Mouse (Mus musculus): ENCODE results near the gene Cdk8. TPM values are rescaled to one million over a fixed set of nuclear protein-coding genes. Genes with fewer than 3 reads are reported as not detected.

Cdk8 gene
- polyA plus RNA-seq, 1 experiment from 2014 or later = 44.3 TPM

GRCm38 (mm10) chr5:146200580-146200979 is 30.4 kb upstream of the Cdk8 start:
- in situ Hi-C loops (cut with MboI; ENCODE audit: low pct_unique_long_range_greater_than_20kb) = no loop called here
- POLR2A ChIA-PET = no interaction called here
- no peaks in the 10 kb centered on the region for H3K27me3 ChIP-seq
- ATAC-seq (no peak), DNase-seq (ENCODE audit: low read depth, low spot score) (no peak)
- CTCF ChIA-PET = no interaction called here
- TF ChIP-seq CTCF (IDR thresholded peaks at IDR 0.05) = peak; percentile 46

GRCm38 (mm10) chr5:146203921-146204320 is 27.1 kb upstream of the Cdk8 start:
- no peak for ATAC-seq
- in situ Hi-C loops (cut with MboI; ENCODE audit: low pct_unique_long_range_greater_than_20kb) = no loop called here
- CTCF ChIA-PET = interaction anchor here (1.0 kb wide), 1 partner anchor 127 kb away, joined by 3 read pairs; no protein-coding TSS in a partner anchor

GRCm38 (mm10) chr5:146205537-146205936 is 25.5 kb upstream of the Cdk8 start:
- ATAC-seq (peak; percentile 77), DNase-seq (ENCODE audit: low read depth, low spot score) (peak; percentile 31)
- ChIA-PET CTCF (interaction anchor here (0.9 to 2.0 kb wide), 4 partner anchors 8 to 22 kb away, joined by 3 to 6 read pairs (median 4); no protein-coding TSS in a partner anchor), POLR2A (interaction anchor here (1.5 kb wide), 1 partner anchor 10 kb away, joined by 3 read pairs; no protein-coding TSS in a partner anchor)
- H3K27me3 ChIP-seq = no peaks in the 10 kb centered on the region
- no peak for TF ChIP-seq CTCF (IDR thresholded peaks at IDR 0.05)
- in situ Hi-C loops (cut with MboI; ENCODE audit: low pct_unique_long_range_greater_than_20kb) = no loop called here

More at GRCm38 (mm10) chr5:146203921-146204320, 27.1 kb upstream of the Cdk8 start:
- no peaks in the 10 kb centered on the region for H3K27me3 ChIP-seq
- DNase-seq (ENCODE audit: low read depth, low spot score) = no peak
- no peak for TF ChIP-seq CTCF (IDR thresholded peaks at IDR 0.05)
- POLR2A ChIA-PET = interaction anchor here (0.5 kb wide), 1 partner anchor 690 kb away, joined by 3 read pairs; no protein-coding TSS in a partner anchor

GRCm38 (mm10) chr5:146220501-146220878 is 10.5 kb upstream of the Cdk8 start:
- peak; percentile 45 for ATAC-seq
- in situ Hi-C loops (cut with MboI; ENCODE audit: low pct_unique_long_range_greater_than_20kb) = no loop called here
- POLR2A ChIA-PET = interaction anchor here (0.7 to 2.4 kb wide), 6 partner anchors 10 to 103 kb away, joined by 3 to 10 read pairs (median 4); partner anchors contain the start of gene Cdk8
- no peak for TF ChIP-seq CTCF (IDR thresholded peaks at IDR 0.05)
- no peaks in the 10 kb centered on the region for H3K27me3 ChIP-seq
- no peak for DNase-seq (ENCODE audit: low read depth, low spot score)
- CTCF ChIA-PET = interaction anchor here (0.8 to 1.5 kb wide), 6 partner anchors 14 to 100 kb away, joined by 3 to 6 read pairs (median 3); no protein-coding TSS in a partner anchor

- CTCF ChIA-PET = interaction anchor here (0.8 to 2.1 kb wide), 8 partner anchors 15 to 100 kb away, joined by 3 to 6 read pairs (median 4); no protein-coding TSS in a partner anchor
- in situ Hi-C loops (cut with MboI; ENCODE audit: low pct_unique_long_range_greater_than_20kb) = no loop called here
- H3K27me3 ChIP-seq = no peaks in the 10 kb centered on the region
- no peak for TF ChIP-seq CTCF (IDR thresholded peaks at IDR 0.05)
- DNase-seq (ENCODE audit: low read depth, low spot score) = peak; percentile 86
- POLR2A ChIA-PET = interaction anchor here (0.7 to 2.4 kb wide), 6 partner anchors 10 to 102 kb away, joined by 3 to 10 read pairs (median 4); partner anchors contain the start of gene Cdk8
- ATAC-seq = peak; percentile 98
Observed at GRCm38 (mm10) chr5:146220879-146221714, 9.9 kb upstream of the Cdk8 start, which contains the start of gene Rnf6. Gene Rnf6 (minus strand): TSS chr5:146221555.

GRCm38 (mm10) chr5:146221722-146222121 is 9.3 kb upstream of the Cdk8 start:
- DNase-seq (ENCODE audit: low read depth, low spot score) (no peak), ATAC-seq (no peak)
- in situ Hi-C loops (cut with MboI; ENCODE audit: low pct_unique_long_range_greater_than_20kb) = no loop called here
- CTCF ChIA-PET = interaction anchor here (1.1 to 2.1 kb wide), 6 partner anchors 11 to 99 kb away, joined by 3 to 6 read pairs (median 4); no protein-coding TSS in a partner anchor
- no peaks in the 10 kb centered on the region for H3K27me3 ChIP-seq
- no peak for TF ChIP-seq CTCF (IDR thresholded peaks at IDR 0.05)
- POLR2A ChIA-PET = interaction anchor here (1.2 to 2.4 kb wide), 4 partner anchors 9 to 102 kb away, joined by 3 to 10 read pairs (median 6); partner anchors contain the start of gene Cdk8

- H3K27me3 ChIP-seq = no peaks in the 10 kb centered on the region
- no peak for ATAC-seq
- DNase-seq (ENCODE audit: low read depth, low spot score) = no peak
- no peak for TF ChIP-seq CTCF (IDR thresholded peaks at IDR 0.05)
- ChIA-PET CTCF (no interaction called here), POLR2A (interaction anchor here (0.5 kb wide), 1 partner anchor 199 kb away, joined by 3 read pairs; no protein-coding TSS in a partner anchor)
- in situ Hi-C loops (cut with MboI; ENCODE audit: low pct_unique_long_range_greater_than_20kb) = no loop called here
Observed at GRCm38 (mm10) chr5:146223786-146224185, 7.2 kb upstream of the Cdk8 start.

- no peaks in the 10 kb centered on the region for H3K27me3 ChIP-seq
- in situ Hi-C loops (cut with MboI; ENCODE audit: low pct_unique_long_range_greater_than_20kb) = no loop called here
- ChIA-PET POLR2A (interaction anchor here (1.1 kb wide), 1 partner anchor 9 kb away, joined by 3 read pairs; no protein-coding TSS in a partner anchor), CTCF (interaction anchor here (0.7 to 1.1 kb wide), 2 partner anchors 24 to 36 kb away, joined by 3 read pairs; no protein-coding TSS in a partner anchor)
- ATAC-seq (no peak), DNase-seq (ENCODE audit: low read depth, low spot score) (no peak)
- no peak for TF ChIP-seq CTCF (IDR thresholded peaks at IDR 0.05)
Observed at GRCm38 (mm10) chr5:146227496-146227895, 3.5 kb upstream of the Cdk8 start.

- in situ Hi-C loops (cut with MboI; ENCODE audit: low pct_unique_long_range_greater_than_20kb) = no loop called here
- no peak for DNase-seq (ENCODE audit: low read depth, low spot score)
- ATAC-seq = no peak
Observed at GRCm38 (mm10) chr5:146229869-146230650, 970 bp upstream of the Cdk8 start.

GRCm38 (mm10) chr5:146231655-146231996 is 596 bp downstream of the Cdk8 start:
- CTCF ChIA-PET = interaction anchor here (2.0 kb wide), 1 partner anchor 9 kb away, joined by 6 read pairs; no protein-coding TSS in a partner anchor
- DNase-seq (ENCODE audit: low read depth, low spot score) (no peak), ATAC-seq (peak; percentile 27)
- POLR2A ChIA-PET = interaction anchor here (0.9 to 1.7 kb wide), 3 partner anchors 11 to 70 kb away, joined by 3 to 6 read pairs (median 3); no protein-coding TSS in a partner anchor
- no peaks in the 10 kb centered on the region for H3K27me3 ChIP-seq
- TF ChIP-seq CTCF (IDR thresholded peaks at IDR 0.05) = no peak
- in situ Hi-C loops (cut with MboI; ENCODE audit: low pct_unique_long_range_greater_than_20kb) = no loop called here

More at GRCm38 (mm10) chr5:146229869-146230650, 970 bp upstream of the Cdk8 start:
- TF ChIP-seq CTCF (IDR thresholded peaks at IDR 0.05) = no peak
- ChIA-PET POLR2A (interaction anchor here (0.9 to 1.7 kb wide), 3 partner anchors 8 to 12 kb away, joined by 3 to 10 read pairs (median 6); partner anchors contain the start of gene Rnf6), CTCF (no interaction called here)
- H3K27me3 ChIP-seq = no peaks in the 10 kb centered on the region
